Mouse (Mus musculus) spleen, postnatal 10 days (tissue): ENCODE measurements around the gene Secisbp2l.
A peak's percentile ranks its signal among the peaks of the same experiment; 100 is the strongest.

Experiments
- DNase-seq, 2 experiments: peaks; one replicate each; pipeline ENCODE4 v3.0.0; 2021 to 2022; ENCODE audit warnings: low spot score in 2 of 2

Gene Secisbp2l

GRCm38 (mm10) chr2:125784392-125784791 is 1.7 kb upstream of the Secisbp2l start:
- DNase-seq, result no peak

- no peak for DNase-seq
Measured at GRCm38 (mm10) chr2:125783868-125784267, 1.2 kb upstream of the Secisbp2l start.

- DNase-seq, result no peak
Measured at GRCm38 (mm10) chr2:125781978-125782718, 522 bp downstream of the Secisbp2l start.

- no peak for DNase-seq
Measured at GRCm38 (mm10) chr2:125781006-125781405, 1.7 kb downstream of the Secisbp2l start.

GRCm38 (mm10) chr2:125778380-125778779 is 4.3 kb downstream of the Secisbp2l start:
- no peak for DNase-seq

- DNase-seq, result no peak
Measured at GRCm38 (mm10) chr2:125777018-125777417, 5.7 kb downstream of the Secisbp2l start.

GRCm38 (mm10) chr2:125775661-125776060 is 7.0 kb downstream of the Secisbp2l start:
- DNase-seq, result no peak

- DNase-seq, result no peak
Measured at GRCm38 (mm10) chr2:125774846-125775245, 7.8 kb downstream of the Secisbp2l start.

- no peak for DNase-seq
Measured at GRCm38 (mm10) chr2:125765029-125765428, 17.6 kb downstream of the Secisbp2l start.

- no peak for DNase-seq
Measured at GRCm38 (mm10) chr2:125764531-125764930, 18.1 kb downstream of the Secisbp2l start.

- DNase-seq, result no peak
Measured at GRCm38 (mm10) chr2:125749330-125749729, 33.3 kb downstream of the Secisbp2l start.

GRCm38 (mm10) chr2:125739338-125739737 is 43.3 kb downstream of the Secisbp2l start:
- no peak for DNase-seq

GRCm38 (mm10) chr2:125738718-125739117 is 44.0 kb downstream of the Secisbp2l start:
- DNase-seq, result no peak

- DNase-seq, result no peak
Measured at GRCm38 (mm10) chr2:125736025-125736343, 46.7 kb downstream of the Secisbp2l start.

GRCm38 (mm10) chr2:125735333-125736024 is 47.2 kb downstream of the Secisbp2l start:
- DNase-seq, result no peak

GRCm38 (mm10) chr2:125734741-125735140 is 47.9 kb downstream of the Secisbp2l start:
- no peak for DNase-seq

- peak; percentile 85 to 91 for DNase-seq
Measured at GRCm38 (mm10) chr2:125731763-125732560, 50.7 kb downstream of the Secisbp2l start.

GRCm38 (mm10) chr2:125724546-125725114 is 58.0 kb downstream of the Secisbp2l start:
- no peak for DNase-seq

GRCm38 (mm10) chr2:125724086-125724430 is 58.6 kb downstream of the Secisbp2l start, which contains the start of gene Shc4:
Shc4 (minus strand) TSS chr2:125724148.
- no peak for DNase-seq

- peak in 1 of 2 experiments; percentile 44 for DNase-seq
Measured at GRCm38 (mm10) chr2:125723408-125724085, 59.1 kb downstream of the Secisbp2l start.

GRCm38 (mm10) chr2:125723086-125723407 is 59.6 kb downstream of the Secisbp2l start:
- no peak for DNase-seq

- DNase-seq, result no peak
Measured at GRCm38 (mm10) chr2:125716599-125716998, 66.1 kb downstream of the Secisbp2l start.
